Mouse (Mus musculus): Measurements from ENCODE around the gene Gm44511. TPM values are rescaled to one million over a fixed set of nuclear protein-coding genes. Genes with fewer than 3 reads are reported as not detected.
"Not testable (repeated sequence)": the region's sequence is repeated elsewhere in the genome, so short reads cannot be mapped to it uniquely, and the experiment has no call there.

Gm44511 gene
- total RNA-seq, 2 experiments from 2014 or later: not detected

DNA sequence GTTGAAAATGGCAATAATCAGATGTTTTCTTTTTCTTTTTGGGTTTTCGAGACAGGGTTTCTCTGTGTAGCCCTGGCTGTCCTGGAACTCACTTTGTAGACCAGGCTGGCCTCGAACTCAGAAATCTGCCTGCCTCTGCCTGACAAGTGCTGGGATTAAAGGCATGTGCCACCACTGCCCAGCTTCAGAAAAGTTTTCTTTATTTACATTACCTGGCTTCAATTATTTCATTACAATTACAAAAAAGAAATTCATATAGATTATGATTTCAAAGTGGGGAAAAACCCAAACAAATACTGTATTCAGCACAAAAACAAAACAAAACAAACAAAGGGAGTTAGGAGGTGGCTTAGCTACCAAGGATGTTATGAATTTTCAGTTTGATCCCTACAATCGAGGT is 14.6 kb upstream of the Gm44511 start:
- not testable (repeated sequence) for DNase-seq

DNA sequence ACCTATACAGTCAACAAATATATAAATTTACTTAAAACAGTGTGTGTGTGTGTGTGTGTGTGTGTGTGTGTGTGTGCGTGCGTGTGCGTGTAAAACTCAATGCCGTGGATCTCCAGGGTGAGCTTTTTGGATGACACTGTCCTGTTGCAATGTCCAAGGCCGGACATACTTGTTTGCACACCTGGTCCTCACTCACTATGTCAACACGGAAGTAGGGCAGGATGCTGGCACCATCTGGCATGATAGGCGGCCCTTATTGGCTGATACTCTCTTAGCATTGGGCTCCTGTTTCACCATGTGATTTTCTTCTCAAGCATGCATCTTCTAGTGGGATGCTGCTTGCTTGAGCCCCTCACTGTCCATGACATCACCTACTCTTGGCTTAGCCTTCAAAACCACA is 13.8 kb upstream of the Gm44511 start:
- no peak for DNase-seq

DNA sequence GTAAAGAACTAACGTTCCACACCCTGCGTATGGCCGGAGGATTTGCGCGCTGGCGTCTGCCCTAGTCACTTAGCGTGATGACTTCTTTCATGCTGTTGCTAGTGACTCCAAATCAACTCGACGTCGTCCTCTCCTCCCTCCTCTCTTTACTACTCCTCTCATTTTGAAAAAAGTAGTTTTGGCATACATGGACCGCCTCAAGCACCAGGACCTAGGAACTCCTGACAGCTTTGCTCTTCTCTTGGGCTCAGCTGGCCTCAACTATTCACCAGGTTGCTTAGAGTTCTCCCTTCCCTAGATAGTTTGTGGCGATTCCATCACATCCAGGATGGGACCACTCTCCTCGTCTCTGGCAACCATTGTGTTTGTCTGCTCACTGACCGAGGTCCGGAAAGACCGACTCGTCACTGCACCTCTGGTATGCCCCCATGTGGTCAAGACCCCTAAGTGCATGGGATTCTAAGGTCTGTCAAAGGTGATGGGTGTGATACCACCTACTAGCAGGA is 13.2 kb upstream of the Gm44511 start:
- peak; percentile 89 for DNase-seq

DNA sequence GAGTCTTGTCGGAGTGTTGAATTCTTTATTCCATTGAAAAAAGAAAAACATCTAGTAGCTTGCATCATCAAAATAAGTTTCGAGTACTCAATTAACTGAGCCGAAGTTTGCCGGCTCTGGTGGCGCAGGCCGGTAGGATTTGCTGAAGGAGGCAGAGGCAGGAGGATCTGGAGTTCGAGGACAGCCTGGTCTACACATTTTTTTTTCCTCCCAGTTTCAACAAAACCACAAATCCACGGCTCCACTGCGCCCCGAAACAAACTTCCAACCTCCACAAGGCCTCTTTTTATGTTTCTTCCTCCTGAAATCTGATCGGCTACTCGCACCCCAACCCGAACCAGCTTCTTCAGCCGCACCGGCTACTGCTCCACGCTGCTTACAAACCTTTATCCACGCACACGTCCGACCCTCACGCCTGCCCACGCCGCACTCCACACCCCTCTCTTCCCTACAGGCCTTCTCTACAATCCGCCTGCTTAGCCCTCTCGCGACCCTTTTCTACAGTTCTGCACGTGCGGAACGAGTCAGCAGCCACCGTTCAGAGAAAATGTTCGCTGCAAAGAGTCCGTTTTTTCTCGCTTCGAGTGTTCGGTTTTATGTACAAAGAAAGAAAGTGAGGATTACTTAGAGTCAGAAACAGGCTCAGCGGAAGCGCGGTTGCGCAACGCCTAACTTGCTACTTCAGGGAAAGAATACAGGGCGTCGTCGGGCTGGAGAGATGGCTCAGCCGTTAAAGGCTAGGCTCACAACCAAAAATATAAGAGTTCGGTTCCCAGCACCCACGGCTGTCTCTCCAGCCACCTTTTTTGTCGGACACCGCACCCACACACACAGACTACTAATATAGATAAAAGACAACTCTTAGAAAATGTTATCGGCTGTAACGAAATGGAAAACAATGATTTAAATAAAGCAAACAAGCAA is 12.5 kb upstream of the Gm44511 start:
- DNase-seq: peak; percentile 92

DNA sequence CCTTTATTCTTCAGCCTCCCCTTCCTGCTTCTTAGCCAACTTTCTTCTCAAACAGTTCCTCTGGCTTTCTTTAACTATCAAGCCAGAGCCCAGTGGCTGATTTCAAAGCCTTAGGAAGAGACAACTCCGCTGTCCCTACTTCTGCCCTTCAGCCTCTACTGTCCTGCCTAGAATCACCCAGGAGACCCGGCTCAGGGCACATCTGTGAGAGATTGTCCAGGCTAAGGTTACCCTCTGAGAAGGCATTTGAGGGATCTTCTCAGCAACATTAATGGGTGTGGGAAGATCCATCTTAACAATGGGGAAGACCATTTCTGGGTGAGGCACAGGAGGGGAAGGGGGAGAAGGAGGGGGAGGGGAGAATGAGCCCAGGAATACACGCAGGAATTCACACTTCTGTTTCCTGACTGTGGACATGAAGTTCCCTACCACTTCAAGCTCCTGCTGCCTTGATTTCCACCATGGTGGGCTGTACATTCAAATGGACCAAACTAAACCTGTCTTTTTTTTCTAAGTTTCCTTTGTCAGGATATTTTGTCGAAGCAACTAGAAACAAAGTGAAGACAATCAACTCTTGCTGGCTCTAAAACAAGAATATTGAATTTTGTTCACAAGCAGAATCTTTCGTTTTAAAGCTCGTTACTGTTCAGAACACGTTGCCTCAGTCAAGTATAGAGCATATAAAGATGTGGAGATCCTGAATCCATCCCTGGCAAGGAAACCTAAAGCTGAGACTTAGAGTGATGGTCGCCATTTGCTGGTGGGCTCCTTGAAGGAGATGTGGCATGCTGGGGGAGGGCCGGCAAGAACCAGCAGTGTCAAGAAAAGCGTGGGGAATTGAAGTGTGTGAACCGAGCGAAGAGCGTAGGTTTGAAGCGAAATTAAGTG is 11.6 kb upstream of the Gm44511 start:
- DNase-seq: no peak

DNA sequence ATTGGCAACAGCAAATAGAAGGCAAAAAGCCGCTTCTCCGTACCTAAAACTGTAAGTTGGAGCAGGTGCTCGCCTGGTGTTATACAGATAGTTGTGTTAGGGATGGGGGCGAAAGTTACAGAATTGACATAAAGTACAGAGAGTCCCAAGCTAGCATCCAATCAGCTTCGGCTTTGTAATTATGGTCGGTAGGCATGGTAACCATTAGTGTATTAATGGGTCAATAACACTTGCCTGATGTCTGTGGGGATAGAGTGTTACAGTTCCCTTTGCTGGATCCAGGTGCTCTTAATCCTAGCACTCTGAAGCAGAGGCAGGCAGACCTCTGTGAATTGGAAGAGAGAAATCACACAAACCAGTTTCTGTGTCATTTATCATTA is 10.8 kb upstream of the Gm44511 start:
- no peak for DNase-seq

DNA sequence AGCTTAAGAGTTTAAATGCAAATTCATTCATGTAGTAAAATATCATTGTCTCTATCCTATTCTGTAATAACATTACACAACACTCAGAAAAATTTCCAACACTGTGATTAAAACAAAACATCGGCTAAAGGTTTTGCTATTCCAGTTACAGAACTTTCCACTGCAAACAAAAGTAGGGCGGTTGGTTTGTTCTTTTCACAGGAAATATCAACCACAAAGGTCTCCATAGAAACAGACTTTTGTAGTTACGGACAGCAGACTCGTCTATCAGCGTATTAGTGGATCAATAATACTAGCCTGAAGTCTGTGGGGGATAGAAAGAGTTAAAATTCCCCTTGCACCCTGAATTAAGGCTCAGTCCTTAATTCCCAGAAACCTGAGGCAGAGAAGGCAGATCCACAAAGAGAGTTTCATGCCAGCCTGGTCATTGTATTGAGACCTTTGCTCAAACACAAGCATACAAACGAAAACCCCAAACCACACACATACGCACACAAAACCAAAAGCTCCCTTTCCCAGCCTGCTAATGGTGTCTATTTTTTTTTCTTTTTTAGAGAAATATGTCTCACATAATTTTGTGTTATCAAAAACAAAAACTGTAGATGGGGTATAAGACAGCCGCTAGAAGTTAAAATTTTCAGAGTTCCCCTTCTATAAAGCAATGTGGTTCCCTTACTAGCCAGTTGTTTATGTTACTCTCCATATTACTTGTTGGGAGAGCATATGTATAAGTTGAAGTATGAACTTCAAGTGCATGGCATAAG is 10.3 kb upstream of the Gm44511 start:
- DNase-seq: no peak

DNA sequence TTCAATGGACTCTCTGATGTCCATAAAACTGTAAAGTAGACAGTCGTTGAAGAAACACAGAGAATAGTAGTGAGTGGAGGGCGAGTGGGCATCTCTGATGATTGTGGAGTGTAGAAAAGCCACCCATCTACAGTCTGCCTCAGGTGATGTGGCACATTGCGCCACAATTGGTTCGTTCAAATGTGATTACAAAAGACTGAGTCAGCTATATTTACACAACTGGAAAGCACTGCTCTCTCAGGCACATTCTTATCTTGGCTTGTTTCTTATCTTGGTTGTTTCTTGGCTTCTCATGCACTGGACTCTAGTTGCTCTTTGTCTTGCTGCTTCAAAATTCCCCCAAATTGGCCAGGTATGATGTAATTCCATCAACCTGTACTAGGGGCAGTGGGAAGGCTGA is 9.5 kb upstream of the Gm44511 start:
- no peak for DNase-seq

DNA sequence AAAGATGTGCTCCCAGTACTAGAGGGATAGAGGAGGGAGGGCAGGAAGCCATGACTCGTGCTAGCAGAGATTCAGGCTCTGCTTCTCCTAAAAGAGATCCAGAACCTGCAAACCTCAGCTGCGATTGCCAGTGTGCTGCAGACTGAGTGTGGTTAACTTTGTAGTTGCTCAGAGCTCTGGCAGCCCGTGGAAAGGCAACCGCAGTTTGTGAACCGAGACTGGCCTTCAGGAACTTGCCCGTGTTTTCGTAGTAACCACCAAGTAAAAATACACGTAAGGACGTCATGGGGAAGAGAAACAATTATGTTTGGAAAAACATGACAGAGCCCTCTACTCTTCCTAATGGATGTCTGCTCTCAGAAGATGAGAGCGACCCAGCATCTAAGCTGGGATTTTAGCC is 6.9 kb upstream of the Gm44511 start:
- DNase-seq: no peak

DNA sequence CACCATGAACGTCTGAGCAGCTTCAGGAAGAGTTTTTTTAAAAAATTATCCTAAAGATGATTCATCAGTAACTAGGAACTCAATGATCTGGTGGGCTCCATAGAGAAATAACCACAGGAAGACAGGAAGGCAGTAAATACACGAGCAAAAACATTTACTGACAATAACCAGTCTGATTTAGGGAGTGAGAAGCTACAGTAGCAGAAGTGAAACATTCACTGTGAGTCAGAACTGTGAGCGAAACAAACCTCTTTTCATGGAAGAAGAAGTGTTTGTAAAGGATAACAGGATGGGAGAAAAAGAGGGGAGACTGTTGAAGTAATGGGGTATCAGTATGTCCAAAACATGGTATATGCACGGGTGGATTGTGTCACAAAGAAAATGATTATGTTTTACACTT is 3.7 kb upstream of the Gm44511 start:
- no peak for DNase-seq

DNA sequence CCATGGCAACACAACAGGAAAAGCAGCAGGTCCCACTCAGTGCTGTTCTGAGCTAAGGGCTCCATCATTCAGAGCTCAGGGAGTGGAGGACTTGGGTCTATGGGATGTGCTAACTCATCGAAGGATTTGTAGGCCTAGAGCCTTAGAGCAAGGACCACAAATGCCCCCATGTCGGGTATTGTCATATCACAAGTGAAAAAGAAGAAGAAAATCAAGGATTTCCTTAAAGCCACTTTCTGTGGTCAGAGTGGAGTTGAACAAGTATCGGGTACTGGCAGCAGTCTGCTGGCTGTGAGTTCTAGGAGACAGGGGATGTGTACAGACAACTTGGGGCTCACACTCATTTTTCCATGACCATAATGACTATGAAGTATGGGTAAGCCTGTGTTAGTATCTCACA is 666 bp upstream of the Gm44511 start:
- no peak for DNase-seq

DNA sequence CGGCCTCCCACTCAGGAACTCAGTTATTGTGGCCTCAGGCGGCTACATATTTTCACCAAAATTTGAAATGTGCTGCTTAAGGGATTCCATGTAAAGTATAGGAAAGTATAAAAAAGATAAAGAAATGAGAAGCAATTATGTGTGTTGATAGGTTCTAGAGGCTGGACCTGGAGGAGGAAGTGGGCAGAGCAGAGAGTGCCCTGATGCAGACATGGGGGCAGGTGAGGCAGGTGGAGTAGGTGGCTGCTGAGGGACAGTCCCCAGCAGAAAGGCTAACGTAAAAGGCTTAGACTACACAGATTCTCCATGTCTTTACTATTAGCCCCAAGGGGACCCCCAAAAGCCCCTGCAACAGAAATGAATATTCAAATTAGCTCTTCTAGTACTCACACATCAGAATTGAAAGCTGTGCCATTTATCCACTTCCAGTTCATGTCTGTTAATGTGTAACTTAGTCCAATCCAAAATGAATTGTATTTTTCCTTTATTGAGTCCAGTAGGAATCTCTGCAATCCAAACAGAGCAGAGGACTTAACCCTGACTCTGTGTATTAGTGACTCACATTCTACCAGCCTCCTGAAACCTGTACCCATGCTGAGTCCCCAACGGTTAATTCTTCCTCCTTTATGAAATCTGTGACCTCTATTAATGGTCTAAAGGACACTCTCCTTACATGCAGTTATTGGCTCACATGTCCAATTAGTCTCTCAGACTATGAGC is 7.9 kb downstream of the Gm44511 start:
- DNase-seq: no peak

DNA sequence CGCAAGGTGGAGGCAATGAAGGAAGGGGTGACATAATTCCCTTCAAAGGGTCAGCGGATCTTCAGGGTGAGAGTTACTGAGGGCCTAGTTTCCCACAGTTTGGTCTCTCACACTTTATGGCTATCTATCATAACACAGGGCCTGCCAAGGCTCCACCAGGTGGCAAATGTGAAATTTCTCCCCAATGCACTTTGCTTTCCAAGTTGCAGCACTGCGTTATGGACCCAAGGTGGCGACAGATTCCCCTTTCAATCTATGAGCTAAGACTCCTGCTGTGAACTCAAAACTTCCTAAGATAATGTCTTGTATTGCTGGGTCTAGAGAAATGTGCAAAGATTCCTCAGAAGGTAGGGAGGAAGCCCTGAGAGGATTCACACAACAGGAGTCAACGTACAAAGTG is 17.6 kb downstream of the Gm44511 start:
- DNase-seq: peak; percentile 23

DNA sequence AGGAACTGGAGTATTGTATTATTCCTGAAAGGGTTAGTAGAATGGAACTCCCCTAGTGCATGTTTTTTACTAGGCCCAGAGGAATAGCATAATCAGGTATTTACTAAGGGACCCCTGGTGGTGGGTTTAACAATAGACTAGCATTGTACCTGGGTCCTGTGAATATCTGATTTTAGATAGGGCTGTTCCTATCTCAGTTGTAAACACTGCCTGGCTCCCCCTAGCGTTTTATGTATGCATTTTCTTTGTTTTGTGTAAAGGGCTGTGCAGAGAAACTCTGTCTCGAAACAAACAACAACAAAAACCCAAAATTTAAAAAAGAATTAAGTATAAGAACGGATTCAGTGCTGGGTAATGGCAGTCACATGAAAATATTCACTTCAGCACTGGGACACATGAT is 19.1 kb downstream of the Gm44511 start:
- DNase-seq: no peak

DNA sequence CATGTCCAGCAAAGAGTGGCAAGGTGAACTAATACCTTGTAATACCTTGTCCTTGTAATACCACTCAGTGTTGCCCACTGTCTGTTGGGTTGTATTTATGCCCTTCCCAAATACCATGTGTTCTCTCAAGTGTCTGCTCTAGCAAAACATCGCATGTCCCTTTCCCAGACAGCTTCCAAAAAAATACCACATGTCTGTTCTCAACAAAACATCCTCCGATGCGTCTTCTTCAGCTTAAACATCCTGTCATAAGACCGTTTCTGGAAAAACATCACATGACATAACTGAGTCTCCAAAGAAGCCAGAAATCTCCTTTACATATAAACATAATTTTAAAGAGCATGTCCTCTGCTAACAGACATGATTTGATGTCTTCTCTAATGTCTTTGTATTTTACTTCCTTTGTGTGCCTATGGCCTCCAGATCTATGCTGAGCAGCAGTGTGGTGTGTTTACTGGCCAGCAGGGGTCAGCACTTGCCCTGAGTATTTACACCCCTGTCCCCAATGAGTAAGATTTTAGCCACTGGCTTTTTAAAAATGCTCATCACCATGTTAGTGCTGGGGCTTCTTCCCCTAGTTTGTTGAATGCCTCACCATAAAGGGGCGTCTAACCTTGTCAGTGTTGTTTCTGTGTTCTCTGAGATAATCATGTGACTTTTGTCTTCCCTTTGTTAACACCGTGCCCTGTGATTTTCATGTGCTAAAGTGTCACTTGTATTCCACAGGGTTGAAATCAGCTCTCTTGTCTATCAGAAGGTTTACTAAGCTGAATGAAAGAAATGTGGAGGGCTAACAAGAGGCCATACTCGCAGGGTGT is 21.1 kb downstream of the Gm44511 start:
- peak; percentile 72 for DNase-seq

DNA sequence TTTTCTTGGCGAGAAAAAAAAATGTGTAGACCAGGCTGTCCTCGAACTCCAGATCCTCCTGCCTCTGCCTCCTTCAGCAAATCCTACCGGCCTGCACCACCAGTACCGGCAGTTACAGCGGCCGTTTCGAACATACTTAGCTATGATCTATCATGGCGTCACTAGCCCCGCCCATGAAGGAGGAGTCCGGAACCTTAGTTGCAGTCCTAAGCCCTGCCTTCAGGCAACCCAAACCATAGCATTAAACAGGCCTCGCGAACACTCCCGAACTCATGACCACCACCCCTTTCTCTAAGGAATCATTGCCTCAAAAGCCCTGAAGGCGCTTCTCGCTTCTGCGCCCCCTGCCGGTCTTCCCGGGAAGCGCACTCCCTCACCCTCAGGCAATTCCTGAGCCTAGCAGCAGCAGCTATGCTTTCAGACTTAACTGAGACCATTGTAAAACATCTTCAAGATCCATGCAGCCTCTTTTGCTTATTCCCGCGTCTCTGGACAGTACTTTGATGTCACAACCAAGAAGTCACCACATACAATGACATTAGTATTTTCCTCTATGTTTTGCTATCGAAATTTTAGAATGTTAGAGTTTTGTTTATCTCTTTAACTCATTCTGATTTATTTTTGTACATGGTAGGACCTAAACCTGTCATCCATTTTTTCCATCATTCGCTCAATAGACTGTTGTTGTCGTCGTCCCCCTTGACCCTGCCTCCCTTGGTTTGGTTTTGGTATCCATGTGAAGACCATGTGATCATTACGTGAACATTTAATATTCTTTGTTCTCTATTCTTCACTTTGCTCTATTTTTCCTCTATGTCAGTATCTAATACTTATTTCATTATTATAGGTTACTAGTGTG is 22.9 kb downstream of the Gm44511 start:
- peak; percentile 97 for DNase-seq

DNA sequence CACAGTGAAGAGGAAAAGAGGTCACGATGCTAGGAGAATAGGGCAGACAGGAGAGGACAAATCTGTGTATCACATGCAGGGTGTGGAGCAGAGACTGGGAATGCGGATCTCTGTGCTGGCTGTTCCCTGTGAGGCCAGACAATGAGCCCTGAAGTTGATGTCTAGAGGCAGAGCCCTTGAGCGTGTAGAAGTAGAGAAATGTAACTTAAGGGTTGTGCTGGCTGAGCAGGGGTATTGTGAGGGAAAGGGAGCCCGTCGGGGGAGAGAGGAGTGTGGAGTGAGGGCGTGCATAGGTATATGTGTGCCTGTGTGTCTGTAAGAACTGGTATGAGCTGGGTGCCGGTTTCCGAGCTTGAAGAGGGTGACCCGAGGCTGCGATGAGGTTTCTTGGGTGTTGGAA is 23.6 kb downstream of the Gm44511 start:
- no peak for DNase-seq

DNA sequence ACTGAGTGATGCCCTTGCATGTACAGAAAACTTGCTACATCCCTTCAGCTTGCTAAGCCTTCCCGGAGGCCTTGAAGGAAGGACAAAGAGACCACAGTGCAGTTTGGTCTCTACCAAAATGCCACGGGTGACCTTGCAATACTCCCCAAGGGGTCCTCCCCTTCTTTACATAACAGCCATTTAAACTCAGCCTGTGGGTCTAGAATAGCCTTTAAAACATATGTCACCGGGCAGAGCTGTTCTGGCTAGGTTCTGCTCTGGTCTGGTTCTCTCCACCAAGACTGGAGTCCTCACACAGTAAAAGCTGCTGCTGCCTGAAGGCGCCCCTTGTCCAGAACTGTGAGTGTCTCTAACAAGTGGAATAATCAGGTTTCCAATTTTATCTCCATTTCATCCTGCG is 25.4 kb downstream of the Gm44511 start:
- not testable (repeated sequence) for DNase-seq

DNA sequence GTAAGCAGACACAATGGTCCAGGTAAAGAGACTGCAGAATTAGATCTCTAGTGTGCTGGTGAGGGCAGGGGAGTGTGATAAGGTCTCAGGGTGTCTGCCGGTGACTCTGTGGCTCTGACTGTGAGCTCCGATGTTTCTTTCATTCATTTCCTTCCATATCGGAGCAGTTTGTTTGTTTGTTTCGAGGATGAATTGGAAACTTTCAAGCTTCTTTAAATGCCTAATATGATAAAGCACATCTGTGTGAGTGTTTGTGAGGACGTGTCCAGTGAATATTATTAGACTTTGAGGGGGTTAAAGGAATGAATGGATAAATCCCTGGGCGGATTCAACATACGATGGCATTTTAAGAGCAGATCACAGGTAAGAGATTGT is 26.2 kb downstream of the Gm44511 start:
- no peak for DNase-seq

Data from adrenal gland, postnatal 10 days (tissue).